Mouse (Mus musculus): Measurements from ENCODE around the gene BC107364. TPM values are rescaled to one million over a fixed set of nuclear protein-coding genes. Genes with fewer than 3 reads are reported as not detected.
"Not testable (repeated sequence)": the region's sequence is repeated elsewhere in the genome, so short reads cannot be mapped to it uniquely, and the experiment has no call there.

The BC107364 gene
- polyA plus RNA-seq, 1 experiment from 2014 or later, result 0.14 TPM

GRCm38 (mm10) chr3:96401832-96402501, 50.1 kb downstream of the BC107364 start:
- H3K36me3 ChIP-seq, result no peaks in the 10 kb centered on the region
- H3K9me3 ChIP-seq, result no peaks in the 10 kb centered on the region
- H3K9ac ChIP-seq, result peak overlapping the region; percentile 5; the same call in 1 of the 2 replicates
- peak; percentile 83 for ATAC-seq
- no peak overlapping the region for H3K27ac ChIP-seq
- peak overlapping the region; percentile 59 for H3K4me2 ChIP-seq (replicated peaks)
- peaks cover 3% of the 10 kb centered on the region for H3K4me1 ChIP-seq (replicated peaks)
- peak overlapping the region; percentile 39 for H3K4me3 ChIP-seq (replicated peaks)
- H3K27me3 ChIP-seq (replicated peaks), result peaks cover 80% of the 10 kb centered on the region
- 1% methylated on average over 41 of the region's 41 CpGs for WGBS

- Histone ChIP-seq H3K27ac (no peak overlapping the region), H3K9ac (0 out of 2 replicates have a peak overlapping the region, but pooled peaks have one; percentile 5), H3K4me1 (replicated peaks) (peaks cover 3% of the 10 kb centered on the region), H3K4me3 (replicated peaks) (peak overlapping the region; percentile 39), H3K36me3 (no peaks in the 10 kb centered on the region), H3K9me3 (no peaks in the 10 kb centered on the region), H3K27me3 (replicated peaks) (peaks cover 81% of the 10 kb centered on the region), H3K4me2 (replicated peaks) (peak overlapping the region; percentile 59)
- WGBS, result 1% methylated on average over 13 of the region's 13 CpGs
- peak; percentile 26; the same call in 1 of the 2 replicates for ATAC-seq
Measured at GRCm38 (mm10) chr3:96401474-96401831, 50.7 kb downstream of the BC107364 start.

GRCm38 (mm10) chr3:96398911-96399310, 53.2 kb downstream of the BC107364 start:
- ATAC-seq, result no peak
- Histone ChIP-seq H3K4me3 (replicated peaks) (no peak overlapping the region), H3K9ac (no peak overlapping the region), H3K4me1 (replicated peaks) (peaks cover 3% of the 10 kb centered on the region), H3K4me2 (replicated peaks) (no peak overlapping the region), H3K9me3 (no peaks in the 10 kb centered on the region), H3K36me3 (no peaks in the 10 kb centered on the region), H3K27ac (no peak overlapping the region), H3K27me3 (replicated peaks) (peaks cover 75% of the 10 kb centered on the region)
- WGBS, result 4% methylated on average over 5 of the region's 5 CpGs

- no peak overlapping the region for H3K4me2 ChIP-seq (replicated peaks)
- peaks cover 2% of the 10 kb centered on the region for H3K4me1 ChIP-seq (replicated peaks)
- H3K9ac ChIP-seq, result no peak overlapping the region
- WGBS, result 89% methylated on average over 7 of the region's 7 CpGs
- no peaks in the 10 kb centered on the region for H3K36me3 ChIP-seq
- H3K9me3 ChIP-seq, result no peaks in the 10 kb centered on the region
- no peak overlapping the region for H3K27ac ChIP-seq
- peaks cover 62% of the 10 kb centered on the region for H3K27me3 ChIP-seq (replicated peaks)
- no peak overlapping the region for H3K4me3 ChIP-seq (replicated peaks)
- no peak for ATAC-seq
Measured at GRCm38 (mm10) chr3:96396857-96397256, 55.2 kb downstream of the BC107364 start.

- not testable (repeated sequence) for H3K27ac ChIP-seq; H3K9me3 ChIP-seq; H3K4me3 ChIP-seq (replicated peaks); H3K4me2 ChIP-seq (replicated peaks); ATAC-seq; H3K36me3 ChIP-seq; H3K9ac ChIP-seq; H3K4me1 ChIP-seq (replicated peaks)
- H3K27me3 ChIP-seq (replicated peaks), result peaks cover 16% of the 10 kb centered on the region
- WGBS, result no CpG with 5 or more reads among the region's 18 CpGs
Measured at GRCm38 (mm10) chr3:96387202-96387601, 64.9 kb downstream of the BC107364 start.

Other genes with a start within 250 kb of the BC107364 start
- gene Bola1, start 232.6 kb downstream of the BC107364 start, polyA plus RNA-seq (2015; fragmentation: Nextera tagmentation; extraction: Ambion mirVana), result 59.5 and 60.7 TPM in 2 replicates
- gene Hist2h2ab, start 232.4 kb downstream of the BC107364 start, polyA plus RNA-seq (2015; fragmentation: Nextera tagmentation; extraction: Ambion mirVana), result 1.1 and 1.6 TPM in 2 replicates
- 7.6 and 11.1 TPM in 2 replicates for gene Hist2h2ac, start 231.4 kb downstream of the BC107364 start, polyA plus RNA-seq (2015; fragmentation: Nextera tagmentation; extraction: Ambion mirVana)
- 5.7 and 7.1 TPM in 2 replicates for gene Hist2h2be, start 231.2 kb downstream of the BC107364 start, polyA plus RNA-seq (2015; fragmentation: Nextera tagmentation; extraction: Ambion mirVana)
- gene Hist2h3c2, start 213.2 kb downstream of the BC107364 start, polyA plus RNA-seq (2015; fragmentation: Nextera tagmentation; extraction: Ambion mirVana), result 5.8 and 6.5 TPM in 2 replicates
- gene Hist2h2aa2, start 212.0 kb downstream of the BC107364 start, polyA plus RNA-seq (2015; fragmentation: Nextera tagmentation; extraction: Ambion mirVana), result 39.6 and 41.9 TPM in 2 replicates
- gene Hist2h2aa1, start 206.8 kb downstream of the BC107364 start, polyA plus RNA-seq (2015; fragmentation: Nextera tagmentation; extraction: Ambion mirVana), result 17.7 and 20.5 TPM in 2 replicates
- 1.0 and 1.3 TPM in 2 replicates for gene Hist2h3c1, start 205.6 kb downstream of the BC107364 start, polyA plus RNA-seq (2015; fragmentation: Nextera tagmentation; extraction: Ambion mirVana)
- gene Hist2h4, start 189.0 kb downstream of the BC107364 start, polyA plus RNA-seq (2015; fragmentation: Nextera tagmentation; extraction: Ambion mirVana), result 10.7 and 10.9 TPM in 2 replicates
- 49.9 and 61.1 TPM in 2 replicates for gene Hist2h3b, start 183.7 kb downstream of the BC107364 start, polyA plus RNA-seq (2015; fragmentation: Nextera tagmentation; extraction: Ambion mirVana)
- 6.5 and 9.2 TPM in 2 replicates for gene Hist2h2bb, start 182.6 kb downstream of the BC107364 start, polyA plus RNA-seq (2015; fragmentation: Nextera tagmentation; extraction: Ambion mirVana)
- gene Fcgr1, start 158.3 kb downstream of the BC107364 start, polyA plus RNA-seq (2015; fragmentation: Nextera tagmentation; extraction: Ambion mirVana), result 2.3 and 3.0 TPM in 2 replicates
- gene Hfe2, start 72.9 kb upstream of the BC107364 start, polyA plus RNA-seq (2015; fragmentation: Nextera tagmentation; extraction: Ambion mirVana), result 0.29 and 0.37 TPM in 2 replicates
- 136 and 146 TPM in 2 replicates for gene Txnip, start 105.7 kb upstream of the BC107364 start, polyA plus RNA-seq (2015; fragmentation: Nextera tagmentation; extraction: Ambion mirVana)
- 0.67 and 1.5 TPM in 2 replicates for gene Gm16253, start 124.7 kb upstream of the BC107364 start, polyA plus RNA-seq (2015; fragmentation: Nextera tagmentation; extraction: Ambion mirVana)
- 26.5 and 31.3 TPM in 2 replicates for gene Polr3gl, start 141.9 kb upstream of the BC107364 start, polyA plus RNA-seq (2015; fragmentation: Nextera tagmentation; extraction: Ambion mirVana)
- 1.9 and 2.3 TPM in 2 replicates for gene Ankrd34a, start 144.3 kb upstream of the BC107364 start, polyA plus RNA-seq (2015; fragmentation: Nextera tagmentation; extraction: Ambion mirVana)
- 4.8 and 5.7 TPM in 2 replicates for gene Lix1l, start 148.8 kb upstream of the BC107364 start, polyA plus RNA-seq (2015; fragmentation: Nextera tagmentation; extraction: Ambion mirVana)
- gene Rbm8a, start 177.6 kb upstream of the BC107364 start, polyA plus RNA-seq (2015; fragmentation: Nextera tagmentation; extraction: Ambion mirVana), result 113 and 118 TPM in 2 replicates
- gene Pex11b, start 183.1 kb upstream of the BC107364 start, polyA plus RNA-seq (2015; fragmentation: Nextera tagmentation; extraction: Ambion mirVana), result 42.2 TPM in 2 replicates
- 0.08 TPM in 1 of 2 replicates, not detected in the other for gene Gm42957, start 183.2 kb upstream of the BC107364 start, polyA plus RNA-seq (2015; fragmentation: Nextera tagmentation; extraction: Ambion mirVana)
- 0.43 and 0.49 TPM in 2 replicates for gene Itga10, start 193.3 kb upstream of the BC107364 start, polyA plus RNA-seq (2015; fragmentation: Nextera tagmentation; extraction: Ambion mirVana)
- gene Ankrd35, start 217.8 kb upstream of the BC107364 start, polyA plus RNA-seq (2015; fragmentation: Nextera tagmentation; extraction: Ambion mirVana), result 0.48 and 0.49 TPM in 2 replicates
- gene Pias3, start 244.1 kb upstream of the BC107364 start, polyA plus RNA-seq (2015; fragmentation: Nextera tagmentation; extraction: Ambion mirVana), result 37.1 and 37.2 TPM in 2 replicates